In genomic region chr6:52486146-52486545, GRCm38 (mm10) we compare ENCODE assay signal across 11 mouse cellular contexts.
DNase-seq lines count a peak whose midpoint lies in the region; ATAC-seq and TF ChIP-seq lines count a peak whose summit lies in the region.
"Had no signal": no experiment of that assay in that cellular context is flagged by ENCODE, and none has a peak within 500 bp of the region (broad histone marks: within the 10 kb centered on the region; RNA-seq: fewer than 3 reads in every experiment).

No protein-coding gene starts in this region.

- ATAC-seq in limb, embryonic 12.5 days (ENCODE audit: insufficient number of reproducible peaks, insufficient read depth, low FRiP score, low TSS enrichment, low read depth): no peak
- no peak for ATAC-seq in hindbrain, postnatal 0 days
- ATAC-seq: midbrain, embryonic 13.5 days had no signal

- DNase-seq in kidney, adult 11 months: peak; percentile 6
- no peak for DNase-seq in kidney, adult 18-20 months
- no peak for DNase-seq in spleen, adult 2 months (ENCODE audit: low read depth in 1 of 2, low spot score in 2 of 2)
- DNase-seq in spleen, postnatal 36 days (ENCODE audit: low spot score in 2 of 2): no peak
- no peak for DNase-seq in hindbrain, postnatal 0 days (ENCODE audit: low spot score)
- DNase-seq in cerebellum, postnatal 4 days (ENCODE audit: low spot score in 2 of 2): no peak
- no peak for DNase-seq in left cerebral cortex, adult 11 months (ENCODE audit: low spot score)
- DNase-seq: cerebellum, adult 8-10 months; thymus, postnatal 36 days had no signal

- H3K4me2 ChIP-seq in limb, embryonic 12.5 days: no peak overlapping the region
- H3K4me2 ChIP-seq in hindbrain, postnatal 0 days (ENCODE audit: low read depth, low read length): no peak overlapping the region
- H3K4me2 ChIP-seq: midbrain, embryonic 13.5 days had no signal

- H3K27me3 ChIP-seq in spleen, adult 2 months (ENCODE audit: control insufficient read depth, insufficient read depth, low read length): no peaks in the 10 kb centered on the region
- H3K27me3 ChIP-seq in limb, embryonic 12.5 days: peaks cover 3% of the 10 kb centered on the region; the same call in 1 of the 2 replicates
- no peaks in the 10 kb centered on the region for H3K27me3 ChIP-seq in hindbrain, postnatal 0 days (ENCODE audit: insufficient read depth, low read length)
- H3K27me3 ChIP-seq: midbrain, embryonic 13.5 days had no signal

- no peaks in the 10 kb centered on the region for H3K36me3 ChIP-seq in spleen, adult 2 months (ENCODE audit: control insufficient read depth, insufficient read depth, low read length)
- H3K36me3 ChIP-seq in limb, embryonic 12.5 days: no peaks in the 10 kb centered on the region
- H3K36me3 ChIP-seq in hindbrain, postnatal 0 days (ENCODE audit: insufficient read depth, low read length): no peaks in the 10 kb centered on the region
- H3K36me3 ChIP-seq: midbrain, embryonic 13.5 days had no signal

- 0 out of 2 replicates have a peak overlapping the region, but pooled peaks have one; percentile 10 for H3K27ac ChIP-seq in spleen, adult 2 months (ENCODE audit: insufficient read depth, low read length)
- 0 out of 2 replicates have a peak overlapping the region, but pooled peaks have one; percentile 4 for H3K27ac ChIP-seq in limb, embryonic 12.5 days
- H3K27ac ChIP-seq in hindbrain, postnatal 0 days: no peak overlapping the region
- H3K27ac ChIP-seq: midbrain, embryonic 13.5 days had no signal

- WGBS in spleen, adult 2 months: 30% methylated on average over 9 of the region's 9 CpGs
- 77% methylated on average over 9 of the region's 9 CpGs for WGBS in limb, embryonic 12.5 days
- WGBS in hindbrain, postnatal 0 days: 65% methylated on average over 9 of the region's 9 CpGs

- H3K9me3 ChIP-seq in limb, embryonic 12.5 days: no peaks in the 10 kb centered on the region
- no peaks in the 10 kb centered on the region for H3K9me3 ChIP-seq in hindbrain, postnatal 0 days (ENCODE audit: low read length)
- H3K9me3 ChIP-seq: midbrain, embryonic 13.5 days had no signal

- TF ChIP-seq POLR2A in spleen, adult 2 months (IDR thresholded peaks at IDR 0.05; ENCODE audit: low read depth, low read length): no peak

- H3K4me3 ChIP-seq in spleen, adult 2 months (ENCODE audit: extremely low read depth, insufficient read depth, insufficient read length): no peak overlapping the region
- H3K4me3 ChIP-seq in limb, embryonic 12.5 days (replicated peaks): no peak overlapping the region
- H3K4me3 ChIP-seq in hindbrain, postnatal 0 days (ENCODE audit: low read length): no peak overlapping the region
- H3K4me3 ChIP-seq: midbrain, embryonic 13.5 days had no signal

- no peak for TF ChIP-seq CTCF in spleen, adult 2 months (IDR thresholded peaks at IDR 0.05; ENCODE audit: extremely low read depth, insufficient read depth, insufficient read length, insufficient replicate concordance)
- no peak for TF ChIP-seq CTCF in hindbrain, postnatal 0 days (IDR thresholded peaks at IDR 0.05; ENCODE audit: low read depth)

- H3K4me1 ChIP-seq in spleen, adult 2 months (ENCODE audit: control insufficient read depth, insufficient read depth, insufficient read length): peaks cover 11% of the 10 kb centered on the region
- H3K4me1 ChIP-seq in limb, embryonic 12.5 days (replicated peaks): peaks cover 6% of the 10 kb centered on the region; the same call in 1 of the 2 replicates
- H3K4me1 ChIP-seq in hindbrain, postnatal 0 days (ENCODE audit: insufficient read depth, low read length): no peaks in the 10 kb centered on the region
- H3K4me1 ChIP-seq: midbrain, embryonic 13.5 days had no signal

- no peak overlapping the region for H3K9ac ChIP-seq in limb, embryonic 12.5 days (replicated peaks)
- no peak overlapping the region for H3K9ac ChIP-seq in hindbrain, postnatal 0 days (replicated peaks; ENCODE audit: low read length)
- H3K9ac ChIP-seq: midbrain, embryonic 13.5 days had no signal
